Mouse (Mus musculus) thymus, postnatal 0 days (tissue): ENCODE measurements around the gene Cluh. TPM values are rescaled to one million over a fixed set of nuclear protein-coding genes. Genes with fewer than 3 reads are reported as not detected.
A peak's percentile ranks its signal among the peaks of the same experiment; 100 is the strongest.

Source experiments
- DNase-seq: peaks from one replicate; pipeline ENCODE4 v3.0.0-alpha.2; 2015; ENCODE audit warnings: low spot score
- polyA plus RNA-seq: library from polyadenylated mRNA; unstranded; fragments of >200 nt; fragmentation: Nextera tagmentation; extraction: Ambion mirVana; gene quantifications from 2 replicates; pipeline ENCODE4 v1.2.1, GENCODE M21; 2015

Cluh gene
- polyA plus RNA-seq, 1 experiment from 2014 or later: 11.5 TPM

- no peak for DNase-seq
Observed at GRCm38 (mm10) chr11:74647966-74648365, 1.3 kb upstream of the Cluh start.

- no peak for DNase-seq
Observed at GRCm38 (mm10) chr11:74648676-74649075, 619 bp upstream of the Cluh start.

- peak; percentile 24 for DNase-seq
Observed at GRCm38 (mm10) chr11:74649647-74650551, 604 bp downstream of the Cluh start.

- no peak for DNase-seq
Observed at GRCm38 (mm10) chr11:74650576-74651100, 1.3 kb downstream of the Cluh start.

- DNase-seq: no peak
Observed at GRCm38 (mm10) chr11:74652791-74653191, 3.5 kb downstream of the Cluh start.

GRCm38 (mm10) chr11:74653385-74653784 is 4.1 kb downstream of the Cluh start:
- DNase-seq: no peak

GRCm38 (mm10) chr11:74655941-74656340 is 6.6 kb downstream of the Cluh start:
- no peak for DNase-seq

GRCm38 (mm10) chr11:74660336-74660735 is 11.0 kb downstream of the Cluh start:
- DNase-seq: no peak

- DNase-seq: no peak
Observed at GRCm38 (mm10) chr11:74661641-74662040, 12.3 kb downstream of the Cluh start.

GRCm38 (mm10) chr11:74662221-74662620 is 12.9 kb downstream of the Cluh start:
- DNase-seq: no peak

GRCm38 (mm10) chr11:74664279-74664678 is 15.0 kb downstream of the Cluh start:
- no peak for DNase-seq

- no peak for DNase-seq
Observed at GRCm38 (mm10) chr11:74664906-74665305, 15.6 kb downstream of the Cluh start.

GRCm38 (mm10) chr11:74665631-74666283 is 16.5 kb downstream of the Cluh start:
- DNase-seq: no peak

- no peak for DNase-seq
Observed at GRCm38 (mm10) chr11:74666284-74666652, 17.0 kb downstream of the Cluh start.

- no peak for DNase-seq
Observed at GRCm38 (mm10) chr11:74666776-74667581, 17.7 kb downstream of the Cluh start.

- no peak for DNase-seq
Observed at GRCm38 (mm10) chr11:74667582-74668010, 18.3 kb downstream of the Cluh start.

GRCm38 (mm10) chr11:74668466-74668865 is 19.2 kb downstream of the Cluh start:
- DNase-seq: no peak

GRCm38 (mm10) chr11:74668971-74669370 is 19.7 kb downstream of the Cluh start:
- DNase-seq: no peak

GRCm38 (mm10) chr11:74670151-74670550 is 20.9 kb downstream of the Cluh start:
- DNase-seq: no peak

GRCm38 (mm10) chr11:74671013-74671412 is 21.7 kb downstream of the Cluh start:
- DNase-seq: no peak

GRCm38 (mm10) chr11:74671839-74672238 is 22.5 kb downstream of the Cluh start:
- no peak for DNase-seq
